Mouse (Mus musculus) midbrain, embryonic 14.5 days (tissue): ENCODE measurements around the gene Nucb1. TPM values are rescaled to one million over a fixed set of nuclear protein-coding genes. Genes with fewer than 3 reads are reported as not detected.
A peak's percentile ranks its signal among the peaks of the same experiment; 100 is the strongest.
"Not testable (repeated sequence)": the region's sequence is repeated elsewhere in the genome, so short reads cannot be mapped to it uniquely, and the experiment has no call there.

Experiments
- ATAC-seq: fragments of 200-750 bp; cut with Nextera tagmentation; 2 replicates; pipeline ENCODE4 v1.8.0; 2017; ENCODE audit warnings: moderate number of reproducible peaks, moderate library complexity; ENCODE audit not compliant: low FRiP score, low TSS enrichment
- DNase-seq: peaks from one replicate; pipeline ENCODE4 v3.0.0-alpha.2; 2015
- H3K27ac ChIP-seq: fragments of 300-500 bp; sonication (generic); replicated peaks from 2 replicates; pipeline ENCODE4 v1.5.1; 2014; ENCODE audit warnings: mild to moderate bottlenecking, low read depth, low read length, moderate library complexity
- H3K27me3 ChIP-seq: fragments of 300-500 bp; sonication (generic); 2 replicates; pipeline ENCODE4 v1.6.1; 2014; ENCODE audit warnings: low read length, control low read depth, mixed read lengths; ENCODE audit not compliant: control insufficient read depth, insufficient read depth
- H3K36me3 ChIP-seq: fragments of 300-500 bp; sonication (generic); 2 replicates; pipeline ENCODE4 v1.6.1; 2014; ENCODE audit warnings: low read length, control low read depth; ENCODE audit not compliant: control insufficient read depth, insufficient read depth
- H3K4me1 ChIP-seq: fragments of 300-500 bp; sonication (generic); 2 replicates; pipeline ENCODE4 v1.6.1; 2014; ENCODE audit warnings: mild to moderate bottlenecking, antibody characterized with exemption, low read length, control low read depth; ENCODE audit not compliant: control insufficient read depth, insufficient read depth
- H3K4me2 ChIP-seq: fragments of 300-500 bp; sonication (generic); 2 replicates; pipeline ENCODE4 v1.6.1; 2014; ENCODE audit warnings: mild to moderate bottlenecking, low read length, moderate library complexity
- H3K4me3 ChIP-seq: fragments of 300-500 bp; sonication (generic); replicated peaks from 2 replicates; pipeline ENCODE4 v1.5.1; 2014; ENCODE audit warnings: low read depth, low read length
- H3K9ac ChIP-seq: fragments of 300-500 bp; sonication (generic); replicated peaks from 2 replicates; pipeline ENCODE4 v1.6.1; 2014; ENCODE audit warnings: mild to moderate bottlenecking, low read length, moderate library complexity
- H3K9me3 ChIP-seq: fragments of 300-500 bp; sonication (generic); 2 replicates; pipeline ENCODE4 v1.6.1; 2016; ENCODE audit warnings: low read length, control low read depth, mixed read lengths; ENCODE audit not compliant: control insufficient read depth
- WGBS: fragments of 180-500 bp; shearing (Covaris S2); extraction: QIAGEN DNeasy Blood & Tissue Kit; methylation state at CpG from one replicate; pipeline ENCODE4 v1.1.7; 2014; 5-methylcytosine and 5-hydroxymethylcytosine counted together
- polyA plus RNA-seq: library from polyadenylated mRNA; unstranded; fragments of >200 nt; fragmentation: Nextera tagmentation; extraction: Ambion mirVana; gene quantifications from 2 replicates; pipeline ENCODE4 v1.2.1, GENCODE M21; 2014

Nucb1 gene
- polyA plus RNA-seq, 1 experiment from 2014 or later: 89.5 TPM

- DNase-seq: no peak
- H3K9ac ChIP-seq: no peak overlapping the region
- H3K27me3 ChIP-seq: no peaks in the 10 kb centered on the region
- H3K9me3 ChIP-seq: no peaks in the 10 kb centered on the region
- no peak overlapping the region for H3K27ac ChIP-seq
- peaks cover 9% of the 10 kb centered on the region for H3K4me1 ChIP-seq
- H3K36me3 ChIP-seq: no peaks in the 10 kb centered on the region
- no peak overlapping the region for H3K4me3 ChIP-seq
- no peak for ATAC-seq
- no peak overlapping the region for H3K4me2 ChIP-seq
- 32% methylated on average over 6 of the region's 6 CpGs for WGBS
Measured at GRCm38 (mm10) chr7:45529461-45529860, 19.3 kb upstream of the Nucb1 start.

GRCm38 (mm10) chr7:45527169-45527568 lies 17.0 kb upstream of the Nucb1 start:
- DNase-seq, H3K36me3 ChIP-seq, H3K9ac ChIP-seq, H3K4me3 ChIP-seq, H3K27ac ChIP-seq, H3K9me3 ChIP-seq, H3K4me2 ChIP-seq, H3K27me3 ChIP-seq, ATAC-seq: not testable (repeated sequence)
- WGBS: 93% methylated on average over 6 of the region's 6 CpGs
- H3K4me1 ChIP-seq: peaks cover 10% of the 10 kb centered on the region

GRCm38 (mm10) chr7:45526474-45527120 lies 16.4 kb upstream of the Nucb1 start:
- no peaks in the 10 kb centered on the region for H3K36me3 ChIP-seq
- ATAC-seq: no peak
- WGBS: 30% methylated on average over 7 of the region's 7 CpGs

DNA sequence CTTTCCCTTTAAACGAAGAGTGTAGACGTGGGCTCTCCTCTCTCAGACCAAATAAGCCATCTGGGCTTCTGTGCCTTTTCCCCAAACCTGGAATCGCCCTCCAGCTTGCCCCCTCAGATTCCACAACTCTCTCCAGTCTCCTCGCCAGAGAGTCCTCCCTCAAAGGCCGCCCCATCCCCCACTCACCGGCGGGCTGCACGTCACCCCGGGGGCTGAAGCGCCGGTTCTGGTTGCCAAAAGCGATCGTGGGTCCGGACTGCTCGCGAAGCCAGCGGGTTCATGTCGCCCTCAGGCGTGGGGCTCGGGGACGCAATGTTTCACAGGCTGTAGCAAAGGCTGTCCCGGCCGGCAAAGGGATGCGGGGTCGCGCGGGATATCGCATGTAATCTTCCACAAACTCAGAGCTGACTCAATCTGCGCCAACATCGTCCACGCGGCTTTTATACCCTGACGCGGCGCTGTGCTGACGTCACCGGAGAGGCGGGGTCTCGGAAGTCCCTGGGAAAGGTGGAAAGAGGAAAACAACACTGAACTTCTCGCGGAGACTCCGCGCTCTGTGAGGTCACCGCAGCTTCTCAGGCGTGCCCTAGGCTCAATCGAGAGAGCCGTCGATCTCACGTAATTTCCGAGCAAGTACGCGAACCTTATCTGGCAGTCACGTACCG lies 15.7 kb upstream of the Nucb1 start, which contains the start of the genes Ppp1r15a and Plekha4:
Ppp1r15a (minus strand) TSS at position 460 of the 665 bp plus-strand sequence.
Plekha4 (plus strand) TSS at position 522 of the 665 bp plus-strand sequence.
- H3K9me3 ChIP-seq: no peaks in the 10 kb centered on the region
- peak within 1 kb of the TSS; percentile 74 for H3K27ac ChIP-seq
- peak within 1 kb of the TSS; percentile 81 for H3K9ac ChIP-seq
- ATAC-seq (peak; percentile 82), DNase-seq (peak; percentile 94)
- H3K4me1 ChIP-seq: peaks cover 12% of the 10 kb centered on the region
- peak within 1 kb of the TSS; percentile 68 for H3K4me3 ChIP-seq
- under 1% methylated on average over 54 of the region's 54 CpGs for WGBS
- H3K36me3 ChIP-seq: no peaks in the 10 kb centered on the region
- peak within 1 kb of the TSS; percentile 89 for H3K4me2 ChIP-seq
- H3K27me3 ChIP-seq: no peaks in the 10 kb centered on the region

More at GRCm38 (mm10) chr7:45526474-45527120, 16.4 kb upstream of the Nucb1 start:
- Histone ChIP-seq H3K27me3 (no peaks in the 10 kb centered on the region), H3K4me3 (peak overlapping the region; percentile 68), H3K9me3 (no peaks in the 10 kb centered on the region), H3K4me1 (peaks cover 12% of the 10 kb centered on the region), H3K9ac (peak overlapping the region; percentile 81; the same call in 1 of the 2 replicates), H3K27ac (0 out of 2 replicates have a peak overlapping the region, but pooled peaks have one; percentile 52), H3K4me2 (peak overlapping the region; percentile 89)
- DNase-seq: no peak

DNA sequence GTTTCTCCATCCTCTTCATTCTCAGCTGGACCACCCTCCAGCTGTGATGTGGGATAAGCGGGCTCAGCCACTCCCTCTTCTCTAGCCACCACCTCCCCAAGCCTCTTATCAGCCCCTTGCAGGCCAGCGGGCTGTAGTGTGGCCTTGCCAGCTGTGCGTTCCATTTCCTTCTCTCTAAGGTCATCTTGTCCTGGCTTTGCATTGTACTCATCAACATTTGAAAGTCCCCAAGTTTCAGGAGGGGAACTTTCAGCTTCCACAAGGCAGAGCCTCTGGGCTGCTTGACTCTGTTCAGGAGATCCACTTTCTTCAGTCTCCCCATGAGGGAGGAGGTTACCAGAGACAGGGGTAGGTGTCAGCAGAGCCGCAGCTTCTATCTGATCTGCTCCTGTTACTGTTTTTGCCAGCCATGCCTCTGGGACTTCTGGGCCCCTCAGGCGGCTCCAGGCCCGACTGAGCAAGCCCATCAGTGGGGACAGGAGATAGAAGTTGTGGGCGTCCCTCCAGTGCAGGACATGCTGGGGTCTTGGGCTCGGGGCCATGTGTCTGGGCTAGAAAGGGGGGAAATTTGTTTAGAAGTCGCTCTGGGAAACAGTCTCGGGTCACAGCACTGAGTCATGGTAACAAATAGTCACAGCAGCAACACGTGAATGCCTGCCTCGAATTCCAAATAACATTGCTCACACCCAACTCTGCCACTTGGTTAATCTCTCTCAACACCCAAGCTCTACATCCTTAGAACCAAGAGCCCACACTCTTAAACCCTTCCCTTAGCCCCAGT lies 14.8 kb upstream of the Nucb1 start:
- H3K9me3 ChIP-seq: no peaks in the 10 kb centered on the region
- no peak overlapping the region for H3K27ac ChIP-seq
- H3K9ac ChIP-seq: peak overlapping the region; percentile 81
- peak overlapping the region; percentile 68 for H3K4me3 ChIP-seq
- no peaks in the 10 kb centered on the region for H3K36me3 ChIP-seq
- H3K4me2 ChIP-seq: peak overlapping the region; percentile 89
- ATAC-seq: no peak
- 31% methylated on average over 12 of the region's 12 CpGs for WGBS
- H3K27me3 ChIP-seq: no peaks in the 10 kb centered on the region
- DNase-seq: peak; percentile 27
- H3K4me1 ChIP-seq: peaks cover 12% of the 10 kb centered on the region

- Histone ChIP-seq H3K9ac (no peak overlapping the region), H3K4me3 (no peak overlapping the region), H3K27ac (no peak overlapping the region), H3K27me3 (no peaks in the 10 kb centered on the region), H3K9me3 (no peaks in the 10 kb centered on the region), H3K4me2 (no peak overlapping the region), H3K4me1 (peaks cover 12% of the 10 kb centered on the region), H3K36me3 (no peaks in the 10 kb centered on the region)
- DNase-seq (no peak), ATAC-seq (no peak)
- 90% methylated on average over 13 of the region's 13 CpGs for WGBS
Measured at GRCm38 (mm10) chr7:45523678-45524170, 13.5 kb upstream of the Nucb1 start.

- H3K27me3 ChIP-seq: no peaks in the 10 kb centered on the region
- H3K4me1 ChIP-seq: peaks cover 12% of the 10 kb centered on the region
- H3K4me3 ChIP-seq: no peak overlapping the region
- no peak overlapping the region for H3K4me2 ChIP-seq
- WGBS: 77% methylated on average over 18 of the region's 18 CpGs
- ATAC-seq (no peak), DNase-seq (no peak)
- no peaks in the 10 kb centered on the region for H3K9me3 ChIP-seq
- no peak overlapping the region for H3K9ac ChIP-seq
- H3K27ac ChIP-seq: no peak overlapping the region
- H3K36me3 ChIP-seq: no peaks in the 10 kb centered on the region
Measured at GRCm38 (mm10) chr7:45522957-45523676, 12.9 kb upstream of the Nucb1 start.

DNA sequence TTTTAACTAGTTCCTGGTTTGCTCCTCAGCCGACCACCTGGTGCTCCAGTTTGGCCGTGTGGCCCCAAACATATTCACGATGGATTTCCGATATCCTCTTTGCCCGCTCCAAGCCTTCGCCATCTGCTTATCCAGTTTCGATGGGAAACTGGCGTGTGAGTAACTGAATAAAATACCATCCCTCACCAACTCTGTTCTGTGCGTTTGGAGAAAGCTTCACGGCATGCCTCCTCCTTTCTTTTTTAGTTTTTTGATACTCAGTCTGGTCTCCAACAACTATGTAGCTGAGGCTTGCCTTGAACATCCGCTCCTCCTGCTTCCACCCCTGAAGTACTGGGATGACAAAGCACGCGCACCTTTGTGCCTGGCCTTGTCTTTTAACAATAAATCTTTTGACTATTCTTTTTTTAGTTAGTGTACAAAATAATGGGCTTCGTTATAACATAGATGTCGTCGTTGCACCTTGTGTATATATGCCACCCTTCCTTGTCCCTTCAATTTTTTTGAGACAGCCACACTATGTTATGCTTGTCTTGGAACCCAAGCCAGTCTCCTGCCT lies 12.1 kb upstream of the Nucb1 start:
- Histone ChIP-seq H3K27me3 (no peaks in the 10 kb centered on the region), H3K27ac (no peak overlapping the region), H3K9ac (no peak overlapping the region), H3K36me3 (no peaks in the 10 kb centered on the region), H3K9me3 (no peaks in the 10 kb centered on the region), H3K4me2 (peak overlapping the region; percentile 58), H3K4me3 (peak overlapping the region; percentile 42), H3K4me1 (peaks cover 12% of the 10 kb centered on the region)
- ATAC-seq (no peak), DNase-seq (no peak)
- WGBS: 55% methylated on average over 16 of the region's 16 CpGs
